Mouse (Mus musculus) CH12F3 (cell line): ENCODE measurements at regions not wholly inside any gene's neighbourhood (a gene's known extent, or its start where the extent isn't known, plus 50 kb on each side); places are given as distances from the start of the nearest gene placed in this dataset.

ENCODE experiments used
- in situ Hi-C: fragments of 300-500 bp; cut with MboI; formaldehyde crosslinking; loops from 2 replicates; pipeline ENCODE4 v1.14.3; 2020; ENCODE audit warnings: low sequenced_read_pairs

- in situ Hi-C loops: no loop called here
These were observed 87.0 kb downstream of the Cog6 start for GRCm38 (mm10) chr3:52929827-52930605.

- in situ Hi-C loops: no loop called here
These were observed 89.6 kb downstream of the Cog6 start for GRCm38 (mm10) chr3:52927361-52927841.

GRCm38 (mm10) chr3:52926549-52926948 is 90.5 kb downstream of the Cog6 start:
- in situ Hi-C loops: no loop called here

GRCm38 (mm10) chr3:52925223-52925622 is 91.8 kb downstream of the Cog6 start:
- in situ Hi-C loops: no loop called here

GRCm38 (mm10) chr3:52924631-52925030 is 92.4 kb downstream of the Cog6 start:
- in situ Hi-C loops: no loop called here

GRCm38 (mm10) chr3:52923824-52924559 is 93.0 kb downstream of the Cog6 start:
- in situ Hi-C loops: no loop called here

- in situ Hi-C loops: no loop called here
These were observed 94.6 kb downstream of the Cog6 start for GRCm38 (mm10) chr3:52922411-52922810.

GRCm38 (mm10) chr3:52906823-52907564 is 110.0 kb downstream of the Cog6 start:
- in situ Hi-C loops: no loop called here

GRCm38 (mm10) chr3:52904028-52904427 is 113.0 kb downstream of the Cog6 start:
- in situ Hi-C loops: no loop called here

GRCm38 (mm10) chr3:52897665-52898064 is 119.4 kb downstream of the Cog6 start:
- in situ Hi-C loops: no loop called here

GRCm38 (mm10) chr3:52896462-52896861 is 120.6 kb downstream of the Cog6 start:
- in situ Hi-C loops: no loop called here

GRCm38 (mm10) chr3:52895751-52896150 is 121.3 kb downstream of the Cog6 start:
- in situ Hi-C loops: no loop called here

- in situ Hi-C loops: no loop called here
These were observed 122.2 kb downstream of the Cog6 start for GRCm38 (mm10) chr3:52894812-52895211.

- in situ Hi-C loops: no loop called here
These were observed 127.8 kb downstream of the Cog6 start for GRCm38 (mm10) chr3:52889156-52889715.

- in situ Hi-C loops: no loop called here
These were observed 135.1 kb downstream of the Cog6 start for GRCm38 (mm10) chr3:52881981-52882380.

GRCm38 (mm10) chr3:52881139-52881538 is 135.9 kb downstream of the Cog6 start:
- in situ Hi-C loops: no loop called here

- in situ Hi-C loops: no loop called here
These were observed 137.3 kb downstream of the Cog6 start for GRCm38 (mm10) chr3:52879700-52880099.

- in situ Hi-C loops: no loop called here
These were observed 138.7 kb downstream of the Cog6 start for GRCm38 (mm10) chr3:52878334-52878733.

- in situ Hi-C loops: no loop called here
These were observed 144.8 kb downstream of the Cog6 start for GRCm38 (mm10) chr3:52872260-52872659.

GRCm38 (mm10) chr3:52863146-52863849 is 153.7 kb downstream of the Cog6 start:
- in situ Hi-C loops: no loop called here
